Mouse (Mus musculus): ENCODE measurements around the gene Bok.

Bok gene

DNA sequence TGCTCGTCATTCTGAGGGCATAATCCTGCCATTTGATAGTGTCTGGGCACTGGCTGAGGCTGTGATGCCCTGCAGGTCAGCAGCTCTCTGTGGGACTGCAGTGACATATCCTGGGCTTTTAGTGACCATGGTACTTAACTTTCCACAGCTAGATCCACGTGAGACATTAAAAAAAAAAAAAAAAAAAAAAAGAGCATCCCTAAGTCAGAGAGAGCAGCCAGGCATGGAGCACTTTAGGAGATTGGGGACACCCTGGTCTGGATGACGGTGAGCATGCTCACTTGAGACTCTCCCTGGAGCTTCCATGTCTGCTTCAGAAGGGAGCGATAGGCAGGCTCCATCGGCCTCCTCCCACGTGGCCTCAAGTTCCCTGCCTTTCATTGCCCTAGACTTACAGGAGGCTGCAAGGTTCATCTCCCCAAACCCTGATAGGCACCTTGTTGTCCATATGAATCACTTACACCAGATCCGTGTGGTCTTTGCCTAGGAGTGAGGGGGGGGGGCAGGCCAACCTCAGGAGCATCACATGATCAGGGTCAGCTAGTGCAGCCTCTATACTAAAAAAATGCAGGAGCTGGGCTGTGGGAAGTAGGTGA is 4.5 kb downstream of the Bok start:
- ATAC-seq (ENCODE audit: low TSS enrichment): no peak

DNA sequence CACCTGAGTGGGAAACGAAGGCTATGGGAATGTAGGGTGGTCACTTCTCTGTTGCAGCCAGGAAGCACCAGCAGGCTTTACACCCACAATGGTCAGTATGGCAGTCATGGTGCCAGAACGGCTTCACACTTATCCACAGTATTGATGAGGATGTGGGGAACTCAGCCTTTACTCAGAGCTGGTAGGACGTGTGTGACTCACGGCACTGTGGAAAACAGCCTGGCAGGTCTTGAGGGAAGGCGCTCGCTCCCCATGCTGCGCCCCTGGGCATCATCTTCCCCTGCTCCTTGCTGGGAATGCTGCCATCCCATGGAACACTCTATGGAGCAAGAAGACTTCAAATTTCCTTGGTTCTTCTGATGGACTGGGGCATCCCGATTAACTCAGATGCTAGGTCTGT is 5.6 kb downstream of the Bok start:
- peak; percentile 54 for ATAC-seq (ENCODE audit: low TSS enrichment)

DNA sequence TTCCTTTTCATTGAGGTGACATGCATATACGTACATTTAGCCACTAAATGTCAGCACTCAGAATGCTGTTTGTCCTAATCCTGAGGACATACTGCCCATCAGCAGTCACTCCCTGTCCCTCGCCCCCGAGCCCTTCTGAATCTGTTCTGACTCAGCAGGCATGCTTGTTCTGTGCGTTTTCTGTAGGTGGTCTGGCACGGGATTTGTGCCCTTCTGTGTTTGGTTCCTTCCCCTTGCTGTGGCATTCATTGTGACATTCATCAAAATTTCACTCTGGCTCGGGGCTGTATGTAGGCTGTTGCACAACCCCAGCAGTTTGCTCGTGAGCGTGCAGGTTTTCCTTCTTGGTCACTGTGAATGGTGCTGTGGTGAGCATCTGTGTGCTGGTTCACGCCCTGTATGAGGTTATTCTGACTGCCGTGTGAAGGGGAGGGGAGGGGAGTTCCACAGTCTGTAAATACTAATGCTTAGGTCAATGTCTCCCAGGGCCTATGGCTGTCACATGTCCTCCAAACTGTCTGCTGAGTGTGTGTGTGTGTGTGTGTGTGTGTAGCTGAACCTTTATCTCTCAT is 6.4 kb downstream of the Bok start:
- peak; percentile 34 for ATAC-seq (ENCODE audit: low TSS enrichment)

- ATAC-seq (ENCODE audit: low TSS enrichment): no peak
Observed at GRCm38 (mm10) chr1:93692773-93693172, 7.3 kb downstream of the Bok start.

GRCm38 (mm10) chr1:93693502-93693901 is 8.0 kb downstream of the Bok start:
- no peak for ATAC-seq (ENCODE audit: low TSS enrichment)

- ATAC-seq (ENCODE audit: low TSS enrichment): no peak
Observed at GRCm38 (mm10) chr1:93693943-93694342, 8.5 kb downstream of the Bok start.

DNA sequence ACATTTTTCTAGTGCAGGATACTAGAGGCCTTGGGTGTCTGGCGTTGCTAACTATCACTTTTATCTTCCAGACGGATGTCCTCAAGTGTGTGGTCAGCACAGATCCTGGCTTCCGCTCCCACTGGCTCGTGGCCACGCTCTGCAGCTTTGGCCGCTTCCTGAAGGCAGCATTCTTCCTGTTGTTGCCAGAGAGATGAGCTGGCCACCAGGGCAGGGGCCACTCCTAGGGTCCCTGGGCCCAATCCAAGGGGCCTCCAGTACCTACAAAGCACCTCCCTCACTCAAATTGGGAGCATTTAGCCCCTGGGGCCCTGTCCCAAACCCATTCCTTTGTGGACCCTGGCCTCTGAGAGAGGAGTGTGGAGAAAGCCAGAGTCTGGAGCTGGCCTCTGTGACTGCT is 9.5 kb downstream of the Bok start:
- ATAC-seq (ENCODE audit: low TSS enrichment): no peak

- no peak for ATAC-seq (ENCODE audit: low TSS enrichment)
Observed at GRCm38 (mm10) chr1:93697317-93697716, 11.9 kb downstream of the Bok start.

- peak; percentile 88 for ATAC-seq (ENCODE audit: low TSS enrichment)
Observed at GRCm38 (mm10) chr1:93699159-93699558, 13.7 kb downstream of the Bok start.

DNA sequence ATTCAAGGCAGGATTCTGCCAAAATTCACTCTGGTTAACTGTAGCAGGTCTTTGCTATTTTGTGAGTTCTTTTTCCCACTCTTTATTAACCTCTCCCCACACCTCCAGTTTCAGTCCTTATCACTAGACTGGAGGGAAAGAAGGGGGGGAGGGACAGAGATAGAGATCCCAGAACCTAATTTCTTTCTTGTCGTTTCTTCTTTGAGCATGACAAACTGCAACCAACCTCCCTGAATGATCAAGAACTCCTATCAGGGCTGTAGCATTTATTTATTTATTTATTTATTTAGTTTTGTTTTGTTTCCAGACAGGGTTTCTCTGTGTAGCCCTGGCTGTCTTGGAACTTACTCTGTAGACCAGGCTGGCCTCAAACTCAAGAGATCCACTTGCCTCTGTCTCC is 16.6 kb downstream of the Bok start:
- ATAC-seq (ENCODE audit: low TSS enrichment): no peak

DNA sequence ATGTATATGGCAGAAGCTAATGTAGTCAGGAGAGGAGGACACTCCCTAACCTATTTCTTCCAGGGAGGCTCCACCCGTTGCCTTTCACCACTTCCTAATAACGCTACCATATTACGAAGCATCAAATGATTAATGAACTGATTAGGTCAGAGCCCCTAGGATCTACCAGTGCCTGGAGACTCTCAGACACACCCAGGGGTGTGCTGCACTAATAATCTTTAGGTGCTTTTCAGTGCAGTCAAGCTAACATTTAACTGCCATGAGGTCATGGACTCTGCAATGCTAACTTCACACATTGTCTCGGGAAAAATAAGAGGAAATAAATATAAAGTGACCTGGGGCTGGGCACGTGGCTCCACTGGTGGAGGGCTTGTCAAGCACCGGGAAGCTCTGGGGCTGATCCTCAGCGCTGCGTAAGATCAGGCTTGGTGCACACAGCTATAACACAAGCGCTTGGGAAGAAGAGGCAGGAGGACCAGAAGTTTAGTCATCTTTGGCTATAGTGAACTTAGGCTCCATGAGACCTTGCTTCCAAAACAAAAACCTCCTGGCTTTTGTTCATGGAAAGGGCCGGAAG is 18.1 kb downstream of the Bok start:
- no peak for ATAC-seq (ENCODE audit: low TSS enrichment)

DNA sequence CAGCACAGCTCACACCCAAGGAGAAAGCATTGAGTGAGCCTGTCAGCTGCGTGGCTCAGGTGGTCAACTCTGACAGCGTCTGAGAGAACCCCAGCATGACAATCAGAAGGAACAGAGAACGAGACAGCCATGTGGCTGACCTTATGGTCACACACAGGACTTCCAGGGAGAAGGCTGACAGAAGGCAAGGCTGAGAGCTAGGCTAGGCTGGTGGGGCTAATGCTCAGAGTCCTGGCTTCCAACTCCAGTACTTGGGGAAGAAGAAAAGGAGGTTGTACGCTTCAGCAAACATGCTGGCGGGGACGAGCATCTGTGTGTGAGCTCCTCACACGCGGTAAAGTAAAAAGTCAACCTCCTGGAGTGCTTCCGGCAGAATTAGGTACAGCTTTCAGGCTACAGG is 18.9 kb downstream of the Bok start:
- ATAC-seq (ENCODE audit: low TSS enrichment): no peak

GRCm38 (mm10) chr1:93705389-93705788 is 19.9 kb downstream of the Bok start:
- no peak for ATAC-seq (ENCODE audit: low TSS enrichment)

DNA sequence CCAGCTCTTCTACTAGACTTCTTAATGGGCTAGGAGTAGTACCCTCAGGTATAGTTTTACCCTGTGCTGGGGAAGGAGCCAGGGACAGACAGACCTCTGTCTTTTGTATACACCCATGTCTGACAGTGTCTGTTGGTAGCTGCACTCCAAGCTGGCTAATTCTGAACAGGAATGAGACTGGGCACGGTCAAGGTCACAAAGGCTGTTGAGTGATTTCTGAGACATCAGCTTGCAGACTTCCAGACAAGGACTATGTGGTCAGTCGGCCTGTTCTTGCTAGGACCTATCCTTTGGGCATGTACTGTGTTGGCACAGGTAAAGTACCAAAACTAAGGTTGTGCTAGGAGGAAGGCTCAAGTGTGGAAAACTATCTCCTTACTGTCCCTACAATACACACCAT is 30.7 kb downstream of the Bok start:
- no peak for ATAC-seq (ENCODE audit: low TSS enrichment)

DNA sequence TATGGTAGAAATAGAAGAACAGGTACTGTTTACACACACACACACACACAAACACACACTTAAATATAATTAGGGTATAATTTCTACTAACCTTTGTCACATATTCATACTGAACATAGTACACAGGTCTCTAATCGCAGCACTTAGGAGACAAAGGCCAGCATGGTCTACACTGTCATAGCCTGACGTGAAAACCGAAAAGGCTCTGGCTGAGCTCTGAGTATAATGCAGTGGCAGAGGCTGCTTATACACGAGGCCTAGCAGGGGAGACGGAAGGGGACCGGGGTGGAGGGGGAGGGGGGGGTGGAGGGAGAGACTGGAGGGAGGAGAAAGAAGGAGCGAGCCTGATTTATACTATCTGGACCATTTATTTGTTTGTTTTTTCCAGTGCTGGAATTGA is 36.1 kb downstream of the Bok start:
- no peak for ATAC-seq (ENCODE audit: low TSS enrichment)

- ATAC-seq (ENCODE audit: low TSS enrichment): no peak
Observed at GRCm38 (mm10) chr1:93724623-93725022, 39.2 kb downstream of the Bok start.

GRCm38 (mm10) chr1:93725665-93726064 is 40.2 kb downstream of the Bok start:
- peak; percentile 31 for ATAC-seq (ENCODE audit: low TSS enrichment)

DNA sequence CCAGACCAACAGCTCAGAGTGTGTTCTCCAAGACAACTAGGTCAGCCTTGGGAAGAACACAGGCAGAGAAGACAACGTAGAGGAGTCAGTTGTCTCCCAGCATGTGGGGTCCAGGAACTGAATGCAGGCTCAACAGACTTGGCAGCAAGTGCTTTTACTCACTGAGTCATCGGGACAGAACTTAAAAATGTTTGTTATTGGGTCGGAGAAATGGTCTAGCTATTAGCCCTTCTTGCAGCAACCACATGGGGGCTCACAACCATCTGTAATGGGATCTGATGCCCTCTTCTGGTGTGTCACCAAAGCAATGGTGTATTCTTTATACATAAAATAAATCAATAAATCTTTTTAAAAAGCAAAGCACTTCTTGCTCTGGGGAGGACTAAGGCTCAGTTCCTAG is 40.7 kb downstream of the Bok start:
- ATAC-seq (ENCODE audit: low TSS enrichment): 0 out of 2 replicates have a peak, but pooled peaks have one; percentile 10

DNA sequence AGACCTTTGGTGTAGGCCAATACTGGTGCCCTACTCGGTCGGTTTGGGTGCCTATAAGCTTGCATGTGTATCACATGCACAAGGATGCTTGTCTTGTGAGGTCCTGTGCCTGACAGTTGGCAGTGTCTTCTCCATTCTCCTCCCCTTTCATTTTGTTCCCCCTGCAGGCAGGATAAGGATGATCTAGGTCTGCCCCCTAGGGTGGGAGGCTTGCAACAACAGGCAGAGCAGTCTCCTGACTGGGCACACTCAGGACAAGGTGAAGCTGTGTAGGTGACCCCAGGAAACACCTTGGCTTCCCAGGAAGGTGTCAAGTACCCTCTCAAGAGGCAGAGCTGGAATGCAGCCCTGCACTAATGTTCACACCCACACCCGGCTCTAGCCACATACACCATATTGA is 41.5 kb downstream of the Bok start:
- ATAC-seq (ENCODE audit: low TSS enrichment): peak; percentile 80

GRCm38 (mm10) chr1:93731103-93731502 is 45.6 kb downstream of the Bok start:
- ATAC-seq (ENCODE audit: low TSS enrichment): no peak

DNA sequence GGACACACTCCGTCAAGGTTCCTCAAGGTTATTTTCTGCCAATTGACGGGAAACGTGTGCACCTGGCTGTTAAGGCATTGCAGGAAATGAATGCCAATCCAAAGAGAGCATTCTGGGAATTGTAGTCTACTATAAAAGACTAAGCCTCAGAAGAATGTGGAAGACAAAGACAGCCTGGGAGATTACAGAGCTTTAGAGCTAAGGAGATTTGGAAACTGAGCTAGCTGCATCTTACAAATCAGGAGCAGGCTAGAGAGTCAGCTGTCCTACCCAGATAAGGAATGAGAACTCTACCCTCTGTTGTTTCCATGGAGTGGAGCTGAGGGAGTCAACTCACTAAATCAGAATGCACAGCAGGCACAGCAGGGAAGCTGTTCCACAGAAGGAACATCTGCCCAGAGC is 46.4 kb downstream of the Bok start:
- peak; percentile 83 for ATAC-seq (ENCODE audit: low TSS enrichment)

DNA sequence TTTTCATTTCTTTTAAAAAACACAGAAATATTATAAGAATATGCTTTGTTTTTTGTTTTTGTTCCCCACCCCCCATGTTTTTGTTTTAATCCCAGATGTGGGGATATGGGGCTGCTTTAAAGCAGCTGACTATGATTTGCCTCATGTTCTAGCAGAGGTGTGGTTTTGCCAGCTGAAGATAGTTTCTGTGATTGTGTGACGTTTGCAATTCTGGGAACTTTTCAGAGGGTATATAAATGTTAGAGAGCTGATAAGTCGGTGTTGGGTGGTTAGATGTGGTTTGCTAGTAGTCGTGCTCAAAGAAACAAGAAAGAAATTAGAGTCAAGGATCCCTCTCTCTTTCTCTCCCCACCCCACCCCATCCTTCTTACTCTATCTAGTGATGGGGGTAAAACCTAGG is 50.4 kb downstream of the Bok start:
- ATAC-seq (ENCODE audit: low TSS enrichment): no peak

- no peak for ATAC-seq (ENCODE audit: low TSS enrichment)
Observed at GRCm38 (mm10) chr1:93737711-93738110, 52.3 kb downstream of the Bok start.

GRCm38 (mm10) chr1:93740671-93741070 is 55.2 kb downstream of the Bok start:
- ATAC-seq (ENCODE audit: low TSS enrichment): no peak

All from frontal cortex, adult (tissue).